Mouse (Mus musculus) hindbrain, embryonic 15.5 days (tissue): ENCODE measurements around the gene Olfr885. TPM values are rescaled to one million over a fixed set of nuclear protein-coding genes. Genes with fewer than 3 reads are reported as not detected.

Experiments used
- ATAC-seq: fragments of 200-750 bp; cut with Nextera tagmentation; 2 replicates; pipeline ENCODE4 v1.8.0; 2017; ENCODE audit warnings: low read depth, moderate number of reproducible peaks, moderate TSS enrichment; ENCODE audit not compliant: low FRiP score
- H3K27ac ChIP-seq: fragments of 300-500 bp; sonication (generic); replicated peaks from 2 replicates; pipeline ENCODE4 v1.5.1; 2015; ENCODE audit warnings: mild to moderate bottlenecking, inconsistent platforms
- H3K27me3 ChIP-seq: fragments of 300-500 bp; sonication (generic); 2 replicates; pipeline ENCODE4 v1.6.1; 2015; ENCODE audit warnings: control low read depth, inconsistent platforms
- H3K36me3 ChIP-seq: fragments of 300-500 bp; sonication (generic); 2 replicates; pipeline ENCODE4 v1.6.1; 2015; ENCODE audit warnings: control low read depth, inconsistent platforms
- H3K4me1 ChIP-seq: fragments of 300-500 bp; sonication (generic); replicated peaks from 2 replicates; pipeline ENCODE4 v1.6.1; 2015; ENCODE audit warnings: control low read depth, inconsistent platforms
- H3K4me2 ChIP-seq: fragments of 300-500 bp; sonication (generic); 2 replicates; pipeline ENCODE4 v1.6.1; 2015; ENCODE audit warnings: moderate library complexity, mild to moderate bottlenecking, inconsistent platforms
- H3K4me3 ChIP-seq: fragments of 300-500 bp; sonication (generic); 2 replicates; pipeline ENCODE4 v1.5.1; 2015; ENCODE audit warnings: mild to moderate bottlenecking, inconsistent platforms
- H3K9ac ChIP-seq: fragments of 300-500 bp; sonication (generic); 2 replicates; pipeline ENCODE4 v1.6.1; 2015; ENCODE audit warnings: inconsistent platforms
- H3K9me3 ChIP-seq: fragments of 300-500 bp; sonication (generic); 2 replicates; pipeline ENCODE4 v1.6.1; 2016; ENCODE audit warnings: control low read depth, inconsistent platforms
- WGBS: fragments of 180-500 bp; shearing (Covaris S2); methylation state at CpG from one replicate; pipeline ENCODE4 v1.1.7; 2015; 5-methylcytosine and 5-hydroxymethylcytosine counted together
- polyA plus RNA-seq: library from polyadenylated mRNA; unstranded; fragments of >200 nt; fragmentation: Nextera tagmentation; extraction: Ambion mirVana; gene quantifications from 2 replicates; pipeline ENCODE4 v1.2.1, GENCODE M21; 2015

Olfr885 gene
- not detected in 2 replicates for polyA plus RNA-seq

GRCm38 (mm10) chr9:38061022-38061421, at the start of gene Olfr885:
Olfr885 (plus strand) TSS chr9:38061322.
- Histone ChIP-seq H3K4me3 (no peak within 1 kb of the TSS), H3K9me3 (no peaks in the 10 kb centered on the region), H3K4me2 (no peak within 1 kb of the TSS), H3K27ac (no peak within 1 kb of the TSS), H3K36me3 (no peaks in the 10 kb centered on the region), H3K9ac (no peak within 1 kb of the TSS), H3K27me3 (no peaks in the 10 kb centered on the region), H3K4me1 (no peaks in the 10 kb centered on the region)
- 95% methylated on average over 3 of the region's 3 CpGs for WGBS
- no peak for ATAC-seq

DNA sequence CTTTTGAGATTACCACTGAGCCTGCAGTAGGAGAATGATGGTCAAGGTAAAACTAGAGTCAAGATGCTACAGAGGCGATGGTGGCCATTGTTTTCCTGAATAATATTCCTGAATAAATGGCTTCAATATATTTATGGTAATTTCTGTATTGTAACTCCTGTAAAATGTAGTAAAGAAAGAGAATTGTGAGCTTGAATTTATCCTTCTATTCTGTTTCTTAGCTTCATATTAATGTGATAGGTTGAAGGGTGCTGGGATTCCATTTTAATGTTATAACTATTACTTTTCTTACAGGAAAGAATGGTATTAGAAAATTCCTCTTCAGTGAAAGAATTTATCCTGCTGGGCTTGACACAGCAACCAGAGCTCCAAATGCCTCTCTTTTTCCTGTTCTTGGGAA, 35.6 kb upstream of the Olfr885 start, which contains the start of gene Olfr883:
TSS of gene Olfr883 (plus strand) at position 301 of the 400 bp plus-strand sequence.
- Histone ChIP-seq H3K27ac (no peak within 1 kb of the TSS), H3K27me3 (no peaks in the 10 kb centered on the region), H3K36me3 (no peaks in the 10 kb centered on the region), H3K9me3 (no peaks in the 10 kb centered on the region), H3K4me1 (no peaks in the 10 kb centered on the region), H3K4me3 (no peak within 1 kb of the TSS), H3K9ac (no peak within 1 kb of the TSS), H3K4me2 (no peak within 1 kb of the TSS)
- no peak for ATAC-seq
- WGBS: 95% methylated on average over 1 of the region's 1 CpGs

- H3K36me3 ChIP-seq: no peaks in the 10 kb centered on the region
- 60% methylated on average over 1 of the region's 1 CpGs for WGBS
- H3K9ac ChIP-seq: no peak within 1 kb of the TSS
- H3K27ac ChIP-seq: no peak within 1 kb of the TSS
- no peaks in the 10 kb centered on the region for H3K9me3 ChIP-seq
- no peak within 1 kb of the TSS for H3K4me2 ChIP-seq
- ATAC-seq: no peak
- H3K4me3 ChIP-seq: no peak within 1 kb of the TSS
- H3K4me1 ChIP-seq: no peaks in the 10 kb centered on the region
- H3K27me3 ChIP-seq: no peaks in the 10 kb centered on the region
Measured at GRCm38 (mm10) chr9:38046255-38046654, 14.9 kb upstream of the Olfr885 start, which contains the start of gene Olfr884. Olfr884 (plus strand) TSS chr9:38046555.

GRCm38 (mm10) chr9:38083772-38084171, 22.6 kb downstream of the Olfr885 start, which contains the start of gene Olfr887:
Olfr887 (plus strand) TSS chr9:38084072.
- no peak for ATAC-seq
- H3K9me3 ChIP-seq: no peaks in the 10 kb centered on the region
- no peaks in the 10 kb centered on the region for H3K36me3 ChIP-seq
- H3K4me2 ChIP-seq: no peak within 1 kb of the TSS
- H3K4me1 ChIP-seq: no peaks in the 10 kb centered on the region
- no peaks in the 10 kb centered on the region for H3K27me3 ChIP-seq
- WGBS: 92% methylated on average over 1 of the region's 1 CpGs
- no peak within 1 kb of the TSS for H3K4me3 ChIP-seq
- no peak within 1 kb of the TSS for H3K27ac ChIP-seq
- H3K9ac ChIP-seq: no peak within 1 kb of the TSS

GRCm38 (mm10) chr9:38107828-38108227, 46.7 kb downstream of the Olfr885 start, which contains the start of gene Olfr888:
Olfr888 (plus strand) TSS chr9:38108128.
- H3K27ac ChIP-seq: no peak within 1 kb of the TSS
- no peak within 1 kb of the TSS for H3K4me3 ChIP-seq
- no peaks in the 10 kb centered on the region for H3K27me3 ChIP-seq
- H3K9ac ChIP-seq: no peak within 1 kb of the TSS
- WGBS: 83% methylated on average over 1 of the region's 1 CpGs
- H3K4me1 ChIP-seq: no peaks in the 10 kb centered on the region
- H3K36me3 ChIP-seq: no peaks in the 10 kb centered on the region
- no peak for ATAC-seq
- no peak within 1 kb of the TSS for H3K4me2 ChIP-seq
- H3K9me3 ChIP-seq: no peaks in the 10 kb centered on the region

Other genes with a start within 250 kb of the Olfr885 start
- gene Olfr877, start 207.1 kb upstream of the Olfr885 start, polyA plus RNA-seq: not detected in 2 replicates
- not detected in 2 replicates for gene Olfr145, start 164.6 kb upstream of the Olfr885 start, polyA plus RNA-seq
- not detected in 2 replicates for gene Olfr878, start 143.5 kb upstream of the Olfr885 start, polyA plus RNA-seq
- gene Olfr881, start 69.5 kb upstream of the Olfr885 start, polyA plus RNA-seq: not detected in 2 replicates
- gene Olfr883, start 35.5 kb upstream of the Olfr885 start, polyA plus RNA-seq: not detected in 2 replicates
- not detected in 2 replicates for gene Olfr884, start 14.8 kb upstream of the Olfr885 start, polyA plus RNA-seq
- gene Olfr887, start 22.8 kb downstream of the Olfr885 start, polyA plus RNA-seq: not detected in 2 replicates
- gene Olfr888, start 46.8 kb downstream of the Olfr885 start, polyA plus RNA-seq: not detected in 2 replicates
- 0.10 TPM in 2 replicates for gene Olfr889, start 53.9 kb downstream of the Olfr885 start, polyA plus RNA-seq
- not detected in 2 replicates for gene Olfr890, start 81.2 kb downstream of the Olfr885 start, polyA plus RNA-seq
- gene Olfr891, start 119.5 kb downstream of the Olfr885 start, polyA plus RNA-seq: not detected in 2 replicates
- gene Olfr893, start 147.0 kb downstream of the Olfr885 start, polyA plus RNA-seq: not detected in 2 replicates
- gene Olfr894, start 156.7 kb downstream of the Olfr885 start, polyA plus RNA-seq: not detected in 2 replicates
- not detected in 2 replicates for gene Olfr143, start 191.5 kb downstream of the Olfr885 start, polyA plus RNA-seq
- not detected in 2 replicates for gene Olfr895, start 206.5 kb downstream of the Olfr885 start, polyA plus RNA-seq
- not detected in 2 replicates for gene Olfr896-ps1, start 229.8 kb downstream of the Olfr885 start, polyA plus RNA-seq